Mouse (Mus musculus) small intestine, adult 2 months (tissue): ENCODE measurements around the gene Gfra1.

ENCODE experiments used
- CTCF ChIP-seq: fragments of 200-500 bp; IDR thresholded peaks from 2 replicates; pipeline ENCODE4 v1.5.1; 2012; ENCODE audit warnings: low read depth, mild to moderate bottlenecking, control low read depth, inconsistent platforms, low read length, moderate library complexity, mixed read lengths; ENCODE audit not compliant: insufficient replicate concordance, insufficient read length; ENCODE audit errors: extremely low read depth
- POLR2A ChIP-seq: fragments of 200-500 bp; IDR thresholded peaks from 2 replicates; pipeline ENCODE4 v1.6.1; 2012; ENCODE audit warnings: low read depth, mild to moderate bottlenecking, control low read depth, inconsistent platforms, low read length, moderate library complexity

- TF ChIP-seq CTCF (no peak), POLR2A (no peak)
These were observed 253.1 kb downstream of the Gfra1 start for GRCm38 (mm10) chr19:58202627-58203026.
